Mouse (Mus musculus) stomach, embryonic 15.5 days (tissue): ENCODE measurements around the gene Gna13. TPM values are rescaled to one million over a fixed set of nuclear protein-coding genes. Genes with fewer than 3 reads are reported as not detected.

Experiments used
- ATAC-seq: fragments of 200-750 bp; cut with Nextera tagmentation; 2 replicates; pipeline ENCODE4 v1.8.0; 2017; ENCODE audit warnings: low read depth, moderate number of reproducible peaks, moderate TSS enrichment; ENCODE audit not compliant: insufficient read depth, low FRiP score
- H3K27ac ChIP-seq: fragments of 300-500 bp; sonication (generic); 2 replicates; pipeline ENCODE4 v1.5.1; 2015; ENCODE audit warnings: mild to moderate bottlenecking, inconsistent platforms
- H3K27me3 ChIP-seq: fragments of 300-500 bp; sonication (generic); replicated peaks from 2 replicates; pipeline ENCODE4 v1.6.1; 2015; ENCODE audit warnings: inconsistent platforms
- H3K36me3 ChIP-seq: fragments of 300-500 bp; sonication (generic); 2 replicates; pipeline ENCODE4 v1.6.1; 2015; ENCODE audit warnings: inconsistent platforms
- H3K4me1 ChIP-seq: fragments of 300-500 bp; sonication (generic); 2 replicates; pipeline ENCODE4 v1.6.1; 2015; ENCODE audit warnings: inconsistent platforms
- H3K4me2 ChIP-seq: fragments of 300-500 bp; sonication (generic); 2 replicates; pipeline ENCODE4 v1.6.1; 2015; ENCODE audit warnings: mild to moderate bottlenecking, inconsistent platforms
- H3K4me3 ChIP-seq: fragments of 300-500 bp; sonication (generic); replicated peaks from 2 replicates; pipeline ENCODE4 v1.5.1; 2015; ENCODE audit warnings: inconsistent platforms
- H3K9ac ChIP-seq: fragments of 300-500 bp; sonication (generic); 2 replicates; pipeline ENCODE4 v1.6.1; 2015; ENCODE audit warnings: inconsistent platforms
- H3K9me3 ChIP-seq: fragments of 300-500 bp; sonication (generic); 2 replicates; pipeline ENCODE4 v1.6.1; 2016; ENCODE audit warnings: inconsistent platforms
- whole genome bisulfite sequencing: fragments of 180-500 bp; shearing (Covaris S2); methylation state at CpG from one replicate; pipeline ENCODE4 v1.1.7; 2015; 5-methylcytosine and 5-hydroxymethylcytosine counted together
- polyA plus RNA-seq: library from polyadenylated mRNA; unstranded; fragments of >200 nt; fragmentation: Nextera tagmentation; extraction: Ambion mirVana; gene quantifications from 2 replicates; pipeline ENCODE4 v1.2.1, GENCODE M21; 2015

Gna13 gene
- polyA plus RNA-seq, 1 experiment from 2014 or later = 26.6 TPM

DNA sequence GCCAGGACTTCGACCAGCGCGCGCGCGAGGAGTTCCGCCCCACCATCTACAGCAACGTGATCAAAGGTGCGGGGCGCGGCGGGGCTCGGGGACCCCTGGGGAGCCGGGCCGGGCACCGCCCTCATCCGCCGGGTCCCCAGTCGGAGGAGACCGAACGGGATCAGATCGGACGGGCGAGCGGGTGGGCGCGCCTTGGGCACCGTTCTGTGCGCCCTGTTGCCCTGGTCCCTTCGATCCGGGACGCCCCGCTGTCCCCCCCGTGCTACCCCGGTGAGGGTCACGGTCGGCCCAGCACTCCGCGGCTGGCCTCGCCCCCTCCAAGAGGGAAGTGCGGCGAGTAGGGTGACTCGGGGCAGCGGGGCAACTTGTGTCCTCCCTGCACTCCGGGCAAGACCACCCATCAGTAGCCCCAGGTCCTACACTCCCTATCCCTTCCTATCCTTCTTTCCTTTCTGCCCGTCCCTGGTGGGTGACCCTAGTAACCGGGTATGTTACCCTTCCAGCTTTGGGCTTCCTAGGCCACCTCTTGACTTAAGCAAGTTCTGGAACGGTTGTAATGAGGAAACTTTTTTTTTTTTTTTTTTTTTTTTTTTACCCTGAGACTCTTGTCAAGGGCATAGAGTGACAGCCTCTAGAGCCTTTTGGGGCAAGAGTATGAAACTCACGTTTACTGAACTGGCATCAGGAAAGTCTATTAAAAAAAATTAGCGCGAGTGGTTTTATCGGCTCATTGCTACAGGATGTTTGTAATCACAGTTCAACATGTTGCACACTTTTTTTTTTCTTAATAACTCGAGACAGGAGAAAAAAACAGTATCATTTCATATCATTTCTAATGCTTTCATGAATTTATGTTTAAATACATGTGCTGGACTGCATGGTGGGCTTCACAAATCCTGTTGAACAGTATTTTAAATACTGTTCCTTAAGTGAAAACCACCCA, 831 bp downstream of the Gna13 start:
- peaks cover 5% of the 10 kb centered on the region; the same call in 1 of the 2 replicates for H3K36me3 ChIP-seq
- peaks cover 53% of the 10 kb centered on the region for H3K4me1 ChIP-seq
- peak; percentile 33 for ATAC-seq
- peak overlapping the region; percentile 91 for H3K4me3 ChIP-seq
- H3K4me2 ChIP-seq = peak overlapping the region; percentile 62
- no peaks in the 10 kb centered on the region for H3K9me3 ChIP-seq
- no peaks in the 10 kb centered on the region for H3K27me3 ChIP-seq
- 1% methylated on average over 51 of the region's 53 CpGs for WGBS
- peak overlapping the region; percentile 93 for H3K27ac ChIP-seq
- peak overlapping the region; percentile 90 for H3K9ac ChIP-seq

DNA sequence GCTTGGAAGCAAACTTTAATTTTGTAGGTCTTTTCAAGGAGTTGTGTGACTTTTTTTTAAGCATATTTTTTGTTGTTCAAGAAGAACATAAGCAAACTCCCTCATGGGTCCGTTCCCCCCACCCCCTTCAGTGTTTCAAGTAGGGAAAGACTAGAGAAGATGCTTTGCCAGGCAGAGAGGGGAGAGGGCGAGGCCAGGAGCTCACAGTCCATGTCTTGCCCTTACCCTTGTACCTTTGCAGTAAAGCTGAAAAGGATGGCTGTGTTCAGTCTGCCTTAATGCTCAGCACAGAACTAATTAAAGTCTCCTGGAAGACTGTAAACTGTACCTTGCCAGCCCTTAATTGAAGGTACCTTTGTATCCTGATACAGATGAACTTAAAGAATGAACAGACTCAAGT, 1.7 kb downstream of the Gna13 start:
- 70% methylated on average over 2 of the region's 2 CpGs for WGBS
- no peak for ATAC-seq
- peaks cover 52% of the 10 kb centered on the region for H3K4me1 ChIP-seq
- peak overlapping the region; percentile 16; the same call in 1 of the 2 replicates for H3K4me3 ChIP-seq
- H3K9me3 ChIP-seq = no peaks in the 10 kb centered on the region
- no peak overlapping the region for H3K27ac ChIP-seq
- peaks cover 8% of the 10 kb centered on the region; the same call in 1 of the 2 replicates for H3K36me3 ChIP-seq
- peak overlapping the region; percentile 62 for H3K4me2 ChIP-seq
- no peak overlapping the region for H3K9ac ChIP-seq
- no peaks in the 10 kb centered on the region for H3K27me3 ChIP-seq

DNA sequence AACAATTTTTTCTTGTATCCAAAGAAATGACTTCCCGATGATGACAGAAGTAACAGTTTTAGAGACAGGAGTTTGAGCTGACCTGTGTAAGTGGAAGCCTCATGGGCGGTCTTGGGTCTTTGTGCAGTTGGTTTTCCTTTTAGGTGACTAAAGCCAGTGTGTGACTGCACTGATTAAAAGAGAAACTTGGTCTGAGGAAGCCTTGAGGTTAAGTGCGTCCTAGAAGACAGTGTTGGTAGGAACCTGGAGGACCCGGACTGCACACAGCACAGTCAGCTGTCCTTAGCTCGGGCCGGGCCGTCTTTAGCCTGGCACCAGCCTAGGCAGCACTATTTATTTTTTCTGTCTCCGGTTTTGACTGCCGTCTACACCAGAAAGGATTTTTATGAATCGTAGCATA, 2.2 kb downstream of the Gna13 start:
- Histone ChIP-seq H3K9ac (no peak overlapping the region), H3K4me1 (peaks cover 47% of the 10 kb centered on the region), H3K36me3 (peaks cover 8% of the 10 kb centered on the region; the same call in 1 of the 2 replicates), H3K4me3 (peak overlapping the region; percentile 16; the same call in 1 of the 2 replicates), H3K9me3 (no peaks in the 10 kb centered on the region), H3K27ac (no peak overlapping the region), H3K27me3 (no peaks in the 10 kb centered on the region), H3K4me2 (peak overlapping the region; percentile 62)
- WGBS = 63% methylated on average over 10 of the region's 10 CpGs
- ATAC-seq = no peak

DNA sequence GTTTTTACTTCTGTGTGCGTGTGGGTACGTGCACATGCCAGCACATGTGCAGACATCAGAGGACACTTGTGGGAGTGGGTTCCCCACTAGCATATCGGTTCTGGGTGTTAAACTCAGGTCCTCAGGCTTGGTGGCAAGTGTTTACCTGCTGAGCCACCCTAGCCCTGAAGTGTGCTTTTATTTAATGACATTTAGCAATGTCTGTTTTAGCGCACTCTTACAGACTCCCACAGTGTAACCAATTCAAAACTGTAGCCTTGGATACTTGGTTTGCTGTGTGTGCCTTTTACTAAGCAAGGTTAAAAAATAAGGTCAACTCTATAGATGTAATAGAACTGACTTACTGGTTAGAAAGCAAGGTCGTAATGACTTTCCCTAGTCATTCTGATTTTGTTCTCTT, 3.2 kb downstream of the Gna13 start:
- Histone ChIP-seq H3K4me1 (peaks cover 43% of the 10 kb centered on the region), H3K27ac (no peak overlapping the region), H3K9me3 (no peaks in the 10 kb centered on the region), H3K9ac (no peak overlapping the region), H3K27me3 (no peaks in the 10 kb centered on the region), H3K36me3 (peaks cover 8% of the 10 kb centered on the region; the same call in 1 of the 2 replicates), H3K4me2 (no peak overlapping the region), H3K4me3 (no peak overlapping the region)
- no peak for ATAC-seq
- WGBS = 89% methylated on average over 5 of the region's 5 CpGs

DNA sequence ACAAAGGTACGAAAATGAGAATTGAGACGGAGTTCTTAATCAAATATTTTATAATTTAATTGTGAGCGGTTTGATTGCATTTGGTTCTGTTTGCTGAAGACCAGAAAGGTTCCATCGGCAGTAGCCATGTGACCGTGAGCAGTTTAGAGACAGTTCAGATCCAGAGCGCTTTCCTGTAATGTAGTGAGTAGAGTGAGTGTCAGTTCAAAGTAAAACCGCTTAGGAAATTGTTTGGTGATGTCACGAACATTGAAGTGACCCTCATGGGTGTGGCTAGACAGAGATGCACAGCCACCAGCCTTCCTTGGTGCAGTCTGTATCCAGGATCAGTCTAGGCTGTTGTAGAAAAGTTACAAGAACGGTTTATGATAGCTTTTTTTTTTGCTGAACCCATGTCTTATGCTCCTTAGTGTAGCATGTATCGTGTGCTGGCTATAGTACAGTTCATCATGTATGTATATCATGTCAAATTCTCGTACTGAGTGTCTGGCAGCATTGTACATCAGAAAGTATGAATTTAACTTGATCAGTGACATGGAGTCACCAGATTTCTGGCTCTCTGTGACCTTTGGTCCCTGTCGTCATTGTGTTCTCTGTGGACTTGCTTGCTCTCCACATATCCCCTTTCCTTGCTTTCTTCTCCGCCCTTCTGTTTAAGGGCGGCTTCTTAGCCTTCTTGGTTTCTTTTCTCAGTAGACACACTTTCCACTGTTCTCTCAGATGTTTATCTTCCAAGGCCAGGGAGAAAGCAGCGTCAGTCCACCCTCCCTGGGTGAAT, 4.4 kb downstream of the Gna13 start:
- Histone ChIP-seq H3K4me1 (peaks cover 38% of the 10 kb centered on the region), H3K9me3 (no peaks in the 10 kb centered on the region), H3K4me3 (no peak overlapping the region), H3K27me3 (no peaks in the 10 kb centered on the region), H3K27ac (no peak overlapping the region), H3K36me3 (peaks cover 8% of the 10 kb centered on the region; the same call in 1 of the 2 replicates), H3K9ac (no peak overlapping the region), H3K4me2 (no peak overlapping the region)
- WGBS = 69% methylated on average over 15 of the region's 15 CpGs
- no peak for ATAC-seq

DNA sequence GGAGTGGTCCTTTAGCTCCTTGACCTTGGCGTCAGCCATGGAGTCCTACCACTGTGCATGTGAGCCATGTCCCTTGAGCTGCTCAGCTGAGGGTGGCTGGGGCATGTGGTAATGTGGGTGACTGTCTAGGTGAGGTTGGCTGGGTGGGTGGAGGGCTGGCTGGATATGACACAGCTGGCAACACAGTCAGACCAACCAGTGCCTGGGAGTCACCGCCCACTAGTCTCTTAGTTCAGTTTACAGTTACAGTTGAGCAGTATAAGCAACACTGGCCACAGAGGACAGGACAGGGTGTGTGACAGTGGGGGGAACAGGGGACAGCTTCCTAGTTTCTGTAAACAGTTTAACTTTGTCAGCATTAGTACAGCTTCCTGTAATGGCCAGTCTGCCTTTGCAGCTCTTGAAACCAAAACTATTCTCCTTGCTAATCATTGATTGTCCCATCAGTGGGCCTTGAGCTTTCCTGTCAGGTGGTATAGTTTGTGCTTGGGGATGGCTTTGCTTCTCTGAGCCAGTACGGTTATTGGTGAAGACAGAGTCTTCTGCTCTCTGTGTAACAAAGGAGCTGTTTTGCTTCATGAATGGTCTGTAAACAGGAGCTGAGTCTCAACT, 6.5 kb downstream of the Gna13 start:
- 81% methylated on average over 3 of the region's 3 CpGs for WGBS
- Histone ChIP-seq H3K4me1 (peaks cover 36% of the 10 kb centered on the region), H3K36me3 (peaks cover 11% of the 10 kb centered on the region; the same call in 1 of the 2 replicates), H3K9me3 (no peaks in the 10 kb centered on the region), H3K27ac (no peak overlapping the region), H3K4me3 (no peak overlapping the region), H3K27me3 (no peaks in the 10 kb centered on the region), H3K4me2 (no peak overlapping the region), H3K9ac (no peak overlapping the region)
- peak; percentile 48; the same call in 1 of the 2 replicates for ATAC-seq

DNA sequence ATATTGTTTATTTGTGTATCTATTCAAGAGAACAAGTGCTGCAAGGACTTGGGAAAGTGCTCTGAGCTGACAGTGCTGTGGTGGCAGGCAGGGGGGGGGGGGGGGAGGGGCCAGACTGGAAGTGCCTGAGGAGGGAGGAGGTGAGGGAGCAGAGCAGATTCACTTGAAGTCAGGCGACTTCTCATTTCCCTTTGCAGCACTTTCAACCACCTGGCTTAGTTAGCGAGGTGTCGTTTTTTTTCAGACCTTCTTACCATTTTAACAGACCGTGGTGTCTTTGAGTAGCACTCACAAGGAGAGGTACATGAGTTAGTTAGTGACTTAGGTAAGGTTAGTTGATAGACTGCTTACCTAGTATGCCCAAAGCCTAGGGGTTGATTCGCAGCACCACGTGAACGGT, 12.8 kb downstream of the Gna13 start:
- ATAC-seq = no peak
- Histone ChIP-seq H3K4me1 (peaks cover 20% of the 10 kb centered on the region), H3K9me3 (no peaks in the 10 kb centered on the region), H3K27me3 (no peaks in the 10 kb centered on the region), H3K9ac (no peak overlapping the region), H3K4me3 (no peak overlapping the region), H3K4me2 (no peak overlapping the region), H3K27ac (no peak overlapping the region), H3K36me3 (0 out of 2 replicates have a peak, but pooled peaks cover 3% of the 10 kb centered on the region)
- WGBS = 74% methylated on average over 7 of the region's 7 CpGs

DNA sequence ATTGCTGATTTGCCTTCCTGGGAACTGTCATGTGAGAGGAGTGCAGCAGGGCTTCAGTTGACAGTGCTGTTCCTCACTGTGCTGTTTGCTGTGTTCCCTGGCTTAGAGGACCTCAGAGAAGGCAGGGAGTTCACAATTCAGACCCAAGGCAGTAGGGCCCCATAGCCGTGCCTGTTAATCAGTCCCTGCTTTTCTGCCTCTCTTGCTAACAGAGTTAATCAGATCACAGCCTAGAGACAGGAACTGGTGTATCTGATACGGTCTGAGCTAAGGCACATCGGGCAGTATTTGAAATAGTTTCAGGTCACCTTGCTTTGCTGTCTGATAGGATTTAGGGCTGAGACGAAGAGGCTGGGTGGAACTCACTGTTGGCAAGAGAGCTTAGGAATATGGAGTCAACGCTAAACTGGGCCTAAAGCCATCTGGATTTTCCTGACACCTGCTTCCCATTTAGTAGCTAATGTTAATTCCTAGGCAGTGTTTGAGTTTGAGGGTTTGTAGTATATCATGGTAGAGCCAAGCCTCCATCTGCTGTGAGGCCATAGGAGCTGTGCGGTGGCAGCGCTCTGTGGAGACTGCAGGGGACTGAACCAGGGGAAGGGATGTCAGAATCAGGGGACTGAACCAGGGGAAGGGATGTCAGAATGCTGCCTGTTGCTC, 14.0 kb downstream of the Gna13 start:
- Histone ChIP-seq H3K36me3 (0 out of 2 replicates have a peak, but pooled peaks cover 3% of the 10 kb centered on the region), H3K4me3 (no peak overlapping the region), H3K4me2 (no peak overlapping the region), H3K27me3 (no peaks in the 10 kb centered on the region), H3K9ac (no peak overlapping the region), H3K4me1 (peaks cover 20% of the 10 kb centered on the region), H3K27ac (0 out of 2 replicates have a peak overlapping the region, but pooled peaks have one; percentile 5), H3K9me3 (no peaks in the 10 kb centered on the region)
- WGBS = 37% methylated on average over 7 of the region's 7 CpGs
- no peak for ATAC-seq

DNA sequence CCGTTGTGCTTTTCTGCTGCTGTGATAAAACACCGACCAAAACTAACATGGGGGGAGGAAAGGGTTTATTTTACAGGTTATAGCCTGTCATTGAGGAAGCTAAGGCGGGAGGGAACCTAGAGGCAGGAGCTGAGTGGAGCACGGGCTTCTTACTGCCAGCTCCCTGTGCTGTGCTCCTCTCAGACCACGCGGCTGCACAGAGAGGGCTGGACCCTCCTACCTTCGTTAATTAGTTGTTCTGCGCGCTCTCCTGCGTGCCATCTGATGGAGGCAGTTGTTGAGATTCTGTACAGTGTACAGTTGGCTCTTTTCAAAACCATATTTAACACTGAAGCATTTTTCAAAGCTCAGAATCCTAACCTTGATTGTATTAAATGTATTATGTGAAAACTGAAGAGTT, 14.8 kb downstream of the Gna13 start:
- Histone ChIP-seq H3K9me3 (no peaks in the 10 kb centered on the region), H3K27ac (no peak overlapping the region), H3K4me1 (peaks cover 20% of the 10 kb centered on the region), H3K4me2 (no peak overlapping the region), H3K9ac (no peak overlapping the region), H3K36me3 (0 out of 2 replicates have a peak, but pooled peaks cover 3% of the 10 kb centered on the region), H3K27me3 (no peaks in the 10 kb centered on the region), H3K4me3 (no peak overlapping the region)
- ATAC-seq = no peak
- 48% methylated on average over 10 of the region's 10 CpGs for WGBS

DNA sequence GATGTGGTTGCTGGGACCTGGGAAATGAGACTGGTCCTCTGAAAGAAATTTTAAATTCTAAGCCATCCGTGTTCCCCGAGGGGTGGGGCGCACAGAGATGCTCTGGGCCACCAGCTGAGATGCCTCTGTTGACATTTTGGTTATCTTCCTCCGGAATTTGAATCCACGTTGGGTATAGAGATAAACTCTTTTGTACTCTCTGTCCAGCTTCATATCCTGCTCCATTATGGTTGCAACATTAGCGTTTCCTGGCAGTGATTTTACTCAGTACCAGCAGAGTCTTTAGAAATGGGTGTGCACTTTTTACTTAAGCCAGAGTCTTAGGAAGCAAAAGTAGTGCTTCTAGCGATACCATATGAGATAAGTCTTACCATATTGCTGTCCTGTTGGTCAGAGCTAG, 15.4 kb downstream of the Gna13 start:
- Histone ChIP-seq H3K36me3 (0 out of 2 replicates have a peak, but pooled peaks cover 3% of the 10 kb centered on the region), H3K4me2 (no peak overlapping the region), H3K27me3 (no peaks in the 10 kb centered on the region), H3K4me3 (no peak overlapping the region), H3K4me1 (peaks cover 20% of the 10 kb centered on the region), H3K9ac (no peak overlapping the region), H3K9me3 (no peaks in the 10 kb centered on the region), H3K27ac (no peak overlapping the region)
- no peak for ATAC-seq
- 53% methylated on average over 7 of the region's 7 CpGs for WGBS

DNA sequence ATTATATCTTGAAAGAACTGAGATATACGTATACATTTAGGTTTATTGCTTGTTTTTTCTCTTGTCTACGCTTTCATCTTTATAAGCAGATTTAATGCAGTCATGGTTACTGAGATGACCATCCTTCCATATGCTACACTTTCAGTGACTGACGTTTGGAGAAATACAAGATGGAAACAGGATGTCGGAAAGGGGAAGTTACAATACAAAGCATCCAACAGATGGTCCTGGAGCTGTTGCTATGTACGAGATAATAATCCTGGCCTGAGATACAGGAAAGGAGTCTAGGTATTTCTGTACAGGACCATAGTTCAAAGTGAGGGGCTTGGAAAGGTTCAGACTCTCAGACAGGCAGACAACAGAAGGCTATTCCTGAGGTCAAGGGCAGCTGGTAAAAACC, 18.0 kb downstream of the Gna13 start:
- Histone ChIP-seq H3K27ac (no peak overlapping the region), H3K9ac (no peak overlapping the region), H3K9me3 (no peaks in the 10 kb centered on the region), H3K27me3 (no peaks in the 10 kb centered on the region), H3K4me2 (no peak overlapping the region), H3K4me1 (peaks cover 20% of the 10 kb centered on the region), H3K4me3 (no peak overlapping the region), H3K36me3 (no peaks in the 10 kb centered on the region)
- 72% methylated on average over 5 of the region's 5 CpGs for WGBS
- ATAC-seq = no peak
